17 mouse cellular contexts compared by ENCODE assay signal in genomic region chr5:146251663-146252429, GRCm38 (mm10). TPM values are rescaled to one million over a fixed set of nuclear protein-coding genes. Genes with fewer than 3 reads are reported as not detected.
DNase-seq lines count a peak whose midpoint lies in the region; ATAC-seq and TF ChIP-seq lines count a peak whose summit lies in the region.
"Had no signal": no experiment of that assay in that cellular context is flagged by ENCODE, and none has a peak within 500 bp of the region (broad histone marks: within the 10 kb centered on the region; RNA-seq: fewer than 3 reads in every experiment).

No protein-coding gene starts in this region.

- H3K27me3 ChIP-seq in liver, adult 2 months (ENCODE audit: control insufficient read depth, insufficient read depth, low read length): no peaks in the 10 kb centered on the region
- H3K27me3 ChIP-seq in liver, embryonic 11.5 days (replicated peaks; ENCODE audit: control insufficient read depth, insufficient read depth, low read length): no peaks in the 10 kb centered on the region
- no peaks in the 10 kb centered on the region for H3K27me3 ChIP-seq in intestine, embryonic 16.5 days (replicated peaks; ENCODE audit: control insufficient read depth, insufficient read depth, low read length)
- H3K27me3 ChIP-seq in forebrain, embryonic 13.5 days: no peaks in the 10 kb centered on the region
- H3K27me3 ChIP-seq: forebrain, embryonic 12.5 days; midbrain, embryonic 12.5 days had no signal

- no peak for TF ChIP-seq CTCF in liver, adult 2 months (IDR thresholded peaks at IDR 0.05; ENCODE audit: low read depth, low read length)

- H3K4me2 ChIP-seq in liver, embryonic 11.5 days: no peak overlapping the region
- no peak overlapping the region for H3K4me2 ChIP-seq in intestine, embryonic 16.5 days (ENCODE audit: low read depth, low read length)
- H3K4me2 ChIP-seq in forebrain, embryonic 13.5 days: no peak overlapping the region
- H3K4me2 ChIP-seq: forebrain, embryonic 12.5 days; midbrain, embryonic 12.5 days had no signal

- no peak overlapping the region for H3K9ac ChIP-seq in liver, adult 2 months (ENCODE audit: low read depth, low read length)
- no peak overlapping the region for H3K9ac ChIP-seq in liver, embryonic 11.5 days (ENCODE audit: low read depth, low read length)
- no peak overlapping the region for H3K9ac ChIP-seq in intestine, embryonic 16.5 days (ENCODE audit: low read depth, low read length)
- H3K9ac ChIP-seq in forebrain, embryonic 13.5 days: no peak overlapping the region
- H3K9ac ChIP-seq: forebrain, embryonic 12.5 days; midbrain, embryonic 12.5 days had no signal

- TF ChIP-seq POLR2A in liver, adult 2 months (IDR thresholded peaks at IDR 0.05; ENCODE audit: extremely low read depth, insufficient read depth, low read length): no peak

- H3K79me2 ChIP-seq in liver, adult 2 months (ENCODE audit: control insufficient read depth, insufficient read depth, low read length): peaks cover 38% of the 10 kb centered on the region

- H3K27ac ChIP-seq in liver, adult 2 months (replicated peaks; ENCODE audit: insufficient read depth, low read depth, low read length): peak overlapping the region; percentile 41
- H3K27ac ChIP-seq in liver, embryonic 11.5 days (ENCODE audit: low read depth, low read length): no peak overlapping the region
- H3K27ac ChIP-seq in intestine, embryonic 16.5 days (ENCODE audit: low read length): peak overlapping the region; percentile 50
- no peak overlapping the region for H3K27ac ChIP-seq in forebrain, embryonic 13.5 days
- H3K27ac ChIP-seq: forebrain, embryonic 12.5 days; kidney, postnatal 0 days; macrophage; midbrain, embryonic 12.5 days had no signal

- H3K4me1 ChIP-seq in liver, adult 2 months (ENCODE audit: control insufficient read depth, insufficient read depth, low read length): peaks cover 20% of the 10 kb centered on the region
- peaks cover 35% of the 10 kb centered on the region for H3K4me1 ChIP-seq in liver, embryonic 11.5 days (replicated peaks; ENCODE audit: control insufficient read depth, insufficient read depth, low read length)
- H3K4me1 ChIP-seq in intestine, embryonic 16.5 days (ENCODE audit: control insufficient read depth, insufficient read depth, low read length): peaks cover 20% of the 10 kb centered on the region
- H3K4me1 ChIP-seq in forebrain, embryonic 13.5 days: no peaks in the 10 kb centered on the region
- H3K4me1 ChIP-seq: forebrain, embryonic 12.5 days; midbrain, embryonic 12.5 days had no signal

- H3K36me3 ChIP-seq in liver, adult 2 months (ENCODE audit: control insufficient read depth, insufficient read depth, low read length): no peaks in the 10 kb centered on the region
- H3K36me3 ChIP-seq in liver, embryonic 11.5 days (ENCODE audit: control insufficient read depth, insufficient read depth, low read length): peaks cover 2% of the 10 kb centered on the region; the same call in 1 of the 2 replicates
- H3K36me3 ChIP-seq in intestine, embryonic 16.5 days (ENCODE audit: control insufficient read depth, insufficient read depth, low read length): 0 out of 2 replicates have a peak, but pooled peaks cover under 1% of the 10 kb centered on the region
- H3K36me3 ChIP-seq in forebrain, embryonic 13.5 days (ENCODE audit: poor library complexity, severe bottlenecking): peaks cover 8% of the 10 kb centered on the region; the same call in 1 of the 2 replicates
- H3K36me3 ChIP-seq: forebrain, embryonic 12.5 days had no signal

- no peak overlapping the region for H3K4me3 ChIP-seq in liver, adult 2 months (ENCODE audit: insufficient read depth, low read depth, low read length)
- no peak overlapping the region for H3K4me3 ChIP-seq in liver, embryonic 11.5 days (ENCODE audit: low read depth, low read length)
- no peak overlapping the region for H3K4me3 ChIP-seq in intestine, embryonic 16.5 days (ENCODE audit: low read length)
- no peak overlapping the region for H3K4me3 ChIP-seq in forebrain, embryonic 13.5 days
- H3K4me3 ChIP-seq: forebrain, embryonic 12.5 days; midbrain, embryonic 12.5 days had no signal

- H3K9me3 ChIP-seq in liver, embryonic 11.5 days (ENCODE audit: control insufficient read depth, low read length): no peaks in the 10 kb centered on the region
- no peaks in the 10 kb centered on the region for H3K9me3 ChIP-seq in intestine, embryonic 16.5 days (ENCODE audit: control insufficient read depth, low read length)
- H3K9me3 ChIP-seq in forebrain, embryonic 13.5 days (replicated peaks): no peaks in the 10 kb centered on the region
- H3K9me3 ChIP-seq: forebrain, embryonic 12.5 days; midbrain, embryonic 12.5 days had no signal

- ATAC-seq in liver, embryonic 11.5 days (replicated peaks; ENCODE audit: low FRiP score): no peak
- ATAC-seq in intestine, embryonic 16.5 days: peak; percentile 31
- no peak for ATAC-seq in forebrain, embryonic 13.5 days

- DNase-seq in liver, adult 2 months (ENCODE audit: extremely low read depth, low read depth, low spot score): peak; percentile 90
- DNase-seq in liver, embryonic 11.5 days (ENCODE audit: low spot score): no peak
- peak; percentile 31 for DNase-seq in NIH3T3 (ENCODE audit: low read depth)
- peak; percentile 53 for DNase-seq in lung, postnatal 25 days (ENCODE audit: low spot score)
- DNase-seq in cerebellum, postnatal 14 days: no peak
- DNase-seq in left cerebral cortex, adult 9 months (ENCODE audit: low spot score in 2 of 2): no peak
- DNase-seq: cerebellum, adult 8-10 months; heart, postnatal 4 days; left cerebral cortex, postnatal 4 days; right cerebral cortex, postnatal 25 days; thymus, adult 18-20 months had no signal

- WGBS in liver, adult 2 months: 36% methylated on average over 5 of the region's 5 CpGs
- 68% methylated on average over 5 of the region's 5 CpGs for WGBS in liver, embryonic 11.5 days
- WGBS in intestine, embryonic 16.5 days: 52% methylated on average over 5 of the region's 5 CpGs
- 97% methylated on average over 5 of the region's 5 CpGs for whole genome bisulfite sequencing in forebrain, embryonic 13.5 days

RNA-seq across cellular contexts. Expression of gene Cdk8, which starts 20.8 kb away (rescaled TPM):
- 27.8 and 32.5 TPM in 2 replicates for total RNA-seq in liver, adult 2 months (2014; rRNA removed)
- polyA plus RNA-seq in liver, adult 2 months (2012; rRNA removed): 19.3 and 25.2 TPM in 2 replicates
- 31.5 and 34.3 TPM in 2 replicates for polyA plus RNA-seq in liver, embryonic 11.5 days (2014; fragmentation: Nextera tagmentation; extraction: Ambion mirVana)
- 12.2 and 12.9 TPM in 2 replicates for polyA plus RNA-seq in intestine, embryonic 16.5 days (2015; fragmentation: Nextera tagmentation; extraction: Ambion mirVana)
- 15.8 and 18.9 TPM in 2 replicates for polyA plus RNA-seq in forebrain, embryonic 13.5 days (2015; fragmentation: Nextera tagmentation; extraction: Ambion mirVana)

RNA-seq across cellular contexts. Expression of gene Rnf6, which starts 30.5 kb away (rescaled TPM):
- 28.4 and 29.4 TPM in 2 replicates for total RNA-seq in liver, adult 2 months (2014; rRNA removed)
- polyA plus RNA-seq in liver, adult 2 months (2012; rRNA removed): 12.5 and 14.0 TPM in 2 replicates
- 31.5 and 32.6 TPM in 2 replicates for polyA plus RNA-seq in liver, embryonic 11.5 days (2014; fragmentation: Nextera tagmentation; extraction: Ambion mirVana)
- polyA plus RNA-seq in intestine, embryonic 16.5 days (2015; fragmentation: Nextera tagmentation; extraction: Ambion mirVana): 53.0 and 56.0 TPM in 2 replicates
- polyA plus RNA-seq in forebrain, embryonic 13.5 days (2015; fragmentation: Nextera tagmentation; extraction: Ambion mirVana): 27.1 TPM in 2 replicates

Comparison
In these comparisons a context has a peak if more than half of its experiments do, and no peak if none do; other contexts are left out.
1. DNase-seq: peak in liver, adult 2 months (single experiment), NIH3T3 (single experiment) and lung, postnatal 25 days (single experiment); none in liver, embryonic 11.5 days (single experiment), cerebellum, postnatal 14 days (0 of 2) and left cerebral cortex, adult 9 months (0 of 2).
2. H3K27ac ChIP-seq: peak in liver, adult 2 months (single experiment) and intestine, embryonic 16.5 days (single experiment); none in liver, embryonic 11.5 days (single experiment) and forebrain, embryonic 13.5 days (single experiment).